Mouse (Mus musculus) heart, adult 18-20 months (tissue): ENCODE measurements around the gene Aak1. TPM values are rescaled to one million over a fixed set of nuclear protein-coding genes. Genes with fewer than 3 reads are reported as not detected.
A peak's percentile ranks its signal among the peaks of the same experiment; 100 is the strongest.
"Not testable (repeated sequence)": the region's sequence is repeated elsewhere in the genome, so short reads cannot be mapped to it uniquely, and the experiment has no call there.

Source experiments
- DNase-seq, 2 experiments: peaks; one replicate each; pipeline ENCODE4 v3.0.0; 2021 to 2022; ENCODE audit warnings: mixed read lengths in 1 of 2
- total RNA-seq, 2 experiments: library from RNA; stranded (reverse); gene quantifications; 2 replicates each; pipeline ENCODE4 v1.2.3; 2021

Gene Aak1
- total RNA-seq, 2 experiments from 2014 or later: 81.2 to 83.4 TPM

GRCm38 (mm10) chr6:87021791-87022190 lies 172.5 kb downstream of the Aak1 start:
- no peak for DNase-seq

- peak in 1 of 2 experiments; percentile 43 for DNase-seq
Observed at GRCm38 (mm10) chr6:87026980-87027379, 177.7 kb downstream of the Aak1 start.

GRCm38 (mm10) chr6:87028881-87029280 lies 179.6 kb downstream of the Aak1 start:
- no peak for DNase-seq

GRCm38 (mm10) chr6:87031310-87031709 lies 182.0 kb downstream of the Aak1 start:
- DNase-seq: not testable (repeated sequence)

GRCm38 (mm10) chr6:87032401-87032800 lies 183.1 kb downstream of the Aak1 start:
- DNase-seq: no peak

GRCm38 (mm10) chr6:87034395-87034794 lies 185.1 kb downstream of the Aak1 start:
- DNase-seq: no peak

GRCm38 (mm10) chr6:87037826-87038620 lies 188.7 kb downstream of the Aak1 start:
- DNase-seq: peak in 1 of 2 experiments; percentile 11

- DNase-seq: no peak
Observed at GRCm38 (mm10) chr6:87039161-87039560, 189.8 kb downstream of the Aak1 start.

- no peak for DNase-seq
Observed at GRCm38 (mm10) chr6:87040971-87041370, 191.7 kb downstream of the Aak1 start.

GRCm38 (mm10) chr6:87041431-87041830 lies 192.1 kb downstream of the Aak1 start:
- no peak for DNase-seq

- DNase-seq: no peak
Observed at GRCm38 (mm10) chr6:87042004-87042336, 192.7 kb downstream of the Aak1 start.

GRCm38 (mm10) chr6:87042337-87043130 lies 193.2 kb downstream of the Aak1 start, which contains the start of gene Gfpt1:
Gene Gfpt1 (plus strand): TSS chr6:87042846.
- peak; percentile 96 to 97 for DNase-seq

- DNase-seq: no peak
Observed at GRCm38 (mm10) chr6:87043131-87043516, 193.8 kb downstream of the Aak1 start.

GRCm38 (mm10) chr6:87044895-87045294 lies 195.6 kb downstream of the Aak1 start:
- DNase-seq: no peak

- DNase-seq: no peak
Observed at GRCm38 (mm10) chr6:87045507-87045906, 196.2 kb downstream of the Aak1 start.

- not testable (repeated sequence) for DNase-seq
Observed at GRCm38 (mm10) chr6:87048712-87049111, 199.4 kb downstream of the Aak1 start.

- no peak for DNase-seq
Observed at GRCm38 (mm10) chr6:87051886-87052425, 202.6 kb downstream of the Aak1 start.

Other genes with a start within 250 kb of the Aak1 start
- not detected for gene Asprv1, start 221.4 kb upstream of the Aak1 start, total RNA-seq
- gene Mxd1, start 180.4 kb upstream of the Aak1 start, total RNA-seq: 1 to 10 TPM; 6.2 to 6.5 TPM
- gene Snrnp27, start 165.0 kb upstream of the Aak1 start, total RNA-seq: 10 to 100 TPM; 47.7 to 48.7 TPM
- 1 to 10 TPM; 4.3 to 5.6 TPM for gene Gmcl1, start 116.1 kb upstream of the Aak1 start, total RNA-seq
- 10 to 100 TPM; 34.8 to 37.3 TPM for gene Anxa4, start 55.9 kb upstream of the Aak1 start, total RNA-seq
- gene Nfu1, start 159.7 kb downstream of the Aak1 start, total RNA-seq: 10 to 100 TPM; 78.6 to 80.5 TPM
- gene Gfpt1, start 193.3 kb downstream of the Aak1 start, total RNA-seq: 10 to 100 TPM; 16.9 to 20.8 TPM